Mouse (Mus musculus) c-Kit-positive CD71-positive TER-119-positive erythroid progenitor cells, embryonic 14.5 days (primary cell): Measurements from ENCODE around the gene Vstm2a.

Source experiments
- DNase-seq: peaks from one replicate; pipeline ENCODE4 v3.0.0-alpha.2; 2013; ENCODE audit warnings: low spot score

Vstm2a gene

GRCm38 (mm10) chr11:16257473-16257921 lies at the start of gene Vstm2a:
TSS of gene Vstm2a (plus strand) at chr11:16257724.
- DNase-seq = no peak

- no peak for DNase-seq
Observed at GRCm38 (mm10) chr11:16257011-16257410, 513 bp upstream of the Vstm2a start.

GRCm38 (mm10) chr11:16258300-16258699 lies 776 bp downstream of the Vstm2a start:
- DNase-seq = no peak

GRCm38 (mm10) chr11:16259876-16260275 lies 2.4 kb downstream of the Vstm2a start:
- no peak for DNase-seq

GRCm38 (mm10) chr11:16260764-16261578 lies 3.4 kb downstream of the Vstm2a start:
- peak; percentile 2 for DNase-seq

GRCm38 (mm10) chr11:16268396-16268795 lies 10.9 kb downstream of the Vstm2a start:
- no peak for DNase-seq

- no peak for DNase-seq
Observed at GRCm38 (mm10) chr11:16290381-16290780, 32.9 kb downstream of the Vstm2a start.

- no peak for DNase-seq
Observed at GRCm38 (mm10) chr11:16292960-16293359, 35.4 kb downstream of the Vstm2a start.

GRCm38 (mm10) chr11:16296521-16296920 lies 39.0 kb downstream of the Vstm2a start:
- DNase-seq = no peak

GRCm38 (mm10) chr11:16299492-16299891 lies 42.0 kb downstream of the Vstm2a start:
- no peak for DNase-seq

- no peak for DNase-seq
Observed at GRCm38 (mm10) chr11:16299960-16300359, 42.4 kb downstream of the Vstm2a start.

- no peak for DNase-seq
Observed at GRCm38 (mm10) chr11:16300709-16301108, 43.2 kb downstream of the Vstm2a start.

- no peak for DNase-seq
Observed at GRCm38 (mm10) chr11:16315097-16315496, 57.6 kb downstream of the Vstm2a start.

GRCm38 (mm10) chr11:16345179-16345578 lies 87.7 kb downstream of the Vstm2a start:
- no peak for DNase-seq

- no peak for DNase-seq
Observed at GRCm38 (mm10) chr11:16345676-16346075, 88.2 kb downstream of the Vstm2a start.

GRCm38 (mm10) chr11:16351915-16352314 lies 94.4 kb downstream of the Vstm2a start:
- DNase-seq = no peak

GRCm38 (mm10) chr11:16354356-16354755 lies 96.8 kb downstream of the Vstm2a start:
- DNase-seq = no peak

GRCm38 (mm10) chr11:16366852-16367587 lies 109.5 kb downstream of the Vstm2a start:
- DNase-seq = no peak

GRCm38 (mm10) chr11:16403627-16404026 lies 146.1 kb downstream of the Vstm2a start:
- DNase-seq = no peak

- no peak for DNase-seq
Observed at GRCm38 (mm10) chr11:16411736-16412135, 154.2 kb downstream of the Vstm2a start.

GRCm38 (mm10) chr11:16412609-16413008 lies 155.1 kb downstream of the Vstm2a start:
- DNase-seq = peak; percentile 10

GRCm38 (mm10) chr11:16413077-16413644 lies 155.6 kb downstream of the Vstm2a start:
- DNase-seq = no peak
